Mouse (Mus musculus) heart, postnatal 0 days (tissue): ENCODE results near the gene Gse1.

ENCODE experiments used
- CTCF ChIP-seq: IDR thresholded peaks from 2 replicates; pipeline ENCODE4 v1.5.1; 2016; ENCODE audit warnings: antibody characterized with exemption, control low read depth, low read depth
- EP300 ChIP-seq: IDR thresholded peaks from 2 replicates; pipeline ENCODE4 v1.6.1; 2016; ENCODE audit warnings: antibody characterized with exemption, low read depth

- TF ChIP-seq CTCF = no peak
- TF ChIP-seq EP300 = no peak
These were observed 81.1 kb downstream of the Gse1 start for GRCm38 (mm10) chr8:120309326-120309725.
